17 mouse cellular contexts compared by ENCODE assay signal in genomic region chr11:45806809-45807208, GRCm38 (mm10). TPM values are rescaled to one million over a fixed set of nuclear protein-coding genes. Genes with fewer than 3 reads are reported as not detected.
A peak's percentile ranks its signal among the peaks of the same experiment; 100 is the strongest.
DNase-seq lines count a peak whose midpoint lies in the region; ATAC-seq and TF ChIP-seq lines count a peak whose summit lies in the region.
"Had no signal": no experiment of that assay in that cellular context is flagged by ENCODE, and none has a peak within 500 bp of the region (broad histone marks: within the 10 kb centered on the region; RNA-seq: fewer than 3 reads in every experiment).

No protein-coding gene starts in this region.

- WGBS in kidney, postnatal 0 days: 72% methylated on average over 3 of the region's 3 CpGs
- WGBS in liver, embryonic 13.5 days (ENCODE audit: insufficient replicate concordance): 61% methylated on average over 3 of the region's 3 CpGs
- WGBS in small intestine, adult 2 months: 59% methylated on average over 3 of the region's 3 CpGs

- no peaks in the 10 kb centered on the region for H3K27me3 ChIP-seq in erythroblast, embryonic 14.5 days (ENCODE audit: control insufficient read depth)
- no peaks in the 10 kb centered on the region for H3K27me3 ChIP-seq in kidney, postnatal 0 days (ENCODE audit: insufficient read depth, low read length)
- H3K27me3 ChIP-seq in liver, embryonic 13.5 days: no peaks in the 10 kb centered on the region
- no peaks in the 10 kb centered on the region for H3K27me3 ChIP-seq in small intestine, adult 2 months (ENCODE audit: control insufficient read depth, insufficient read depth, low read length)
- H3K27me3 ChIP-seq: embryonic facial prominence, embryonic 12.5 days; stomach, embryonic 15.5 days had no signal

- H3K27ac ChIP-seq in kidney, postnatal 0 days: peak overlapping the region; percentile 75
- H3K27ac ChIP-seq in liver, embryonic 13.5 days: peak overlapping the region; percentile 99
- H3K27ac ChIP-seq in small intestine, adult 2 months (ENCODE audit: insufficient read depth, low read depth, low read length): peak overlapping the region; percentile 81
- H3K27ac ChIP-seq: embryonic facial prominence, embryonic 12.5 days; forebrain, embryonic 10.5 days had no signal

- no peaks in the 10 kb centered on the region for H3K9me3 ChIP-seq in erythroblast, embryonic 14.5 days (ENCODE audit: control insufficient read depth, low read length)
- no peaks in the 10 kb centered on the region for H3K9me3 ChIP-seq in kidney, postnatal 0 days (replicated peaks; ENCODE audit: low read length)
- H3K9me3 ChIP-seq in liver, embryonic 13.5 days (replicated peaks): no peaks in the 10 kb centered on the region
- H3K9me3 ChIP-seq: embryonic facial prominence, embryonic 12.5 days; forebrain, embryonic 10.5 days; stomach, embryonic 15.5 days had no signal

- no peak for DNase-seq in kidney, postnatal 0 days (ENCODE audit: low spot score)
- no peak for DNase-seq in kidney, postnatal 25 days
- DNase-seq in liver, embryonic 13.5 days: no peak
- no peak for DNase-seq in T-cell, adult 2 months (ENCODE audit: low spot score)
- DNase-seq in lung, postnatal 36 days: no peak
- DNase-seq: cerebellum, adult 11-12 months; cerebellum, postnatal 36 days; gastrocnemius, postnatal 25 days; lung, postnatal 10 days; midbrain, embryonic 14.5 days; thymus, postnatal 14 days had no signal

- peak overlapping the region; percentile 35 for H3K4me3 ChIP-seq in erythroblast, embryonic 14.5 days (replicated peaks)
- no peak overlapping the region for H3K4me3 ChIP-seq in kidney, postnatal 0 days (replicated peaks; ENCODE audit: low read depth, low read length)
- H3K4me3 ChIP-seq in liver, embryonic 13.5 days (replicated peaks): peak overlapping the region; percentile 28
- H3K4me3 ChIP-seq in small intestine, adult 2 months (ENCODE audit: low read depth, low read length): no peak overlapping the region
- H3K4me3 ChIP-seq: embryonic facial prominence, embryonic 12.5 days; forebrain, embryonic 10.5 days; stomach, embryonic 15.5 days had no signal

- H3K4me1 ChIP-seq in erythroblast, embryonic 14.5 days (ENCODE audit: control insufficient read depth): peaks cover 92% of the 10 kb centered on the region
- H3K4me1 ChIP-seq in kidney, postnatal 0 days (replicated peaks; ENCODE audit: insufficient read depth, low read length): 0 out of 2 replicates have a peak, but pooled peaks cover 4% of the 10 kb centered on the region
- H3K4me1 ChIP-seq in liver, embryonic 13.5 days (replicated peaks): peaks cover 97% of the 10 kb centered on the region
- peaks cover 24% of the 10 kb centered on the region; the same call in 1 of the 2 replicates for H3K4me1 ChIP-seq in small intestine, adult 2 months (ENCODE audit: control insufficient read depth, insufficient read depth, insufficient read length, low read length)
- H3K4me1 ChIP-seq: stomach, embryonic 15.5 days had no signal

- no peak overlapping the region for H3K9ac ChIP-seq in kidney, postnatal 0 days (ENCODE audit: low read depth, low read length)
- H3K9ac ChIP-seq in liver, embryonic 13.5 days: peak overlapping the region; percentile 55
- H3K9ac ChIP-seq: embryonic facial prominence, embryonic 12.5 days; stomach, embryonic 15.5 days had no signal

- TF ChIP-seq POLR2A in small intestine, adult 2 months (IDR thresholded peaks at IDR 0.05; ENCODE audit: low read depth, low read length): no peak

- ATAC-seq in erythroblast, adult 5-6 weeks (replicated peaks; ENCODE audit: low FRiP score, poor library complexity, severe bottlenecking): no peak
- ATAC-seq in kidney, postnatal 0 days (replicated peaks; ENCODE audit: low FRiP score, low read depth): no peak
- ATAC-seq in liver, embryonic 13.5 days (ENCODE audit: low read depth): no peak

- H3K36me3 ChIP-seq in erythroblast, embryonic 14.5 days (ENCODE audit: control insufficient read depth): peaks cover 5% of the 10 kb centered on the region
- H3K36me3 ChIP-seq in kidney, postnatal 0 days (ENCODE audit: insufficient read depth, low read length): no peaks in the 10 kb centered on the region
- H3K36me3 ChIP-seq in liver, embryonic 13.5 days: no peaks in the 10 kb centered on the region
- H3K36me3 ChIP-seq in small intestine, adult 2 months (ENCODE audit: control insufficient read depth, insufficient read depth, low read length): no peaks in the 10 kb centered on the region
- H3K36me3 ChIP-seq: embryonic facial prominence, embryonic 12.5 days; forebrain, embryonic 10.5 days; stomach, embryonic 15.5 days had no signal

- no peak for TF ChIP-seq CTCF in kidney, postnatal 0 days (IDR thresholded peaks at IDR 0.05; ENCODE audit: low read depth)
- no peak for TF ChIP-seq CTCF in small intestine, adult 2 months (IDR thresholded peaks at IDR 0.05; ENCODE audit: extremely low read depth, insufficient read length, insufficient replicate concordance, low read depth, low read length)

- no peak overlapping the region for H3K4me2 ChIP-seq in kidney, postnatal 0 days (ENCODE audit: low read length)
- H3K4me2 ChIP-seq in liver, embryonic 13.5 days: peak overlapping the region; percentile 59
- H3K4me2 ChIP-seq: embryonic facial prominence, embryonic 12.5 days; stomach, embryonic 15.5 days had no signal

RNA-seq across cellular contexts. Expression of gene Clint1, which starts 45.0 kb away (rescaled TPM):
- polyA plus RNA-seq in erythroblast, embryonic 14.5 days (2012): 1.7 and 2.0 TPM in 2 replicates
- total RNA-seq in erythroblast, adult 5-6 weeks (2015; ENCODE audit: low replicate concordance): 43.1 and 54.6 TPM in 2 replicates
- 37.2 and 42.1 TPM in 2 replicates for total RNA-seq in erythroblast, adult 5-6 weeks (2017; ENCODE audit: low replicate concordance)
- 88.4 and 90.3 TPM in 2 replicates for polyA plus RNA-seq in kidney, postnatal 0 days (2015; fragmentation: Nextera tagmentation; extraction: Ambion mirVana)
- polyA plus RNA-seq in liver, embryonic 13.5 days (2015; fragmentation: Nextera tagmentation; extraction: Ambion mirVana): 57.4 and 71.8 TPM in 2 replicates
- polyA plus RNA-seq in small intestine, adult 2 months (2012; rRNA removed): 38.7 and 59.2 TPM in 2 replicates

Comparison
In these comparisons a context has a peak if more than half of its experiments do, and no peak if none do; other contexts are left out.
1. H3K4me3 ChIP-seq: peak in erythroblast, embryonic 14.5 days (single experiment) and liver, embryonic 13.5 days (single experiment); none in kidney, postnatal 0 days (single experiment) and small intestine, adult 2 months (single experiment).
2. RNA of gene Clint1, which starts 45.0 kb away (polyA plus RNA-seq): 88.4 to 90.3 TPM in kidney, postnatal 0 days, 38.7 to 59.2 TPM in small intestine, adult 2 months and 57.4 to 71.8 TPM in liver, embryonic 13.5 days; 1.7 to 2.0 TPM in erythroblast, embryonic 14.5 days; every median in the first group is over 10 times any median in the second.
3. Peak in every context shown above with its lines, with median percentiles within 50 percentile points of each other: H3K27ac ChIP-seq.